Mouse (Mus musculus) ovary, adult 18-20 months (tissue): Measurements from ENCODE around the gene Sgsm2.

Experiments
- DNase-seq: peaks from one replicate; pipeline ENCODE4 v3.0.0; 2022; ENCODE audit warnings: low spot score, mixed read lengths

Sgsm2 gene

GRCm38 (mm10) chr11:74881979-74882378 lies 14.9 kb downstream of the Sgsm2 start:
- DNase-seq: no peak

DNA sequence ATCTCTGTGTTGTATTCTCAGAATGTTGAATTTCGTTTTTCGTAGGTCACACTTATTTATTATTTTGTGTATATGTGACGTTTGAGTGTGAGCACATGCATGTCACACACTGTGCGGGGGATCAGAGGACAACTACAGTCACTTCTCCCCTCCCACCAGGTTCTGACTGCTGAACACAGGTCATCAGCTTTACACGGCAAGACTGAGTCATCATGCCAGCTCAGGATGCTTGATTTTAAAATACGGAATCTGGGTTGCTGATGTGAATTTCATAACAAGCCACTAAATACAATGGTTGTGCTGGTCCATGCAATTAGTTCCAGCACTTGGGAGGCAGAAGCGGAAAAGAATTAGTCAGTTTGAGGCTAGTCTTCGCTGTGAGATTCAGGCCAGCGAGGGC lies 15.9 kb downstream of the Sgsm2 start:
- DNase-seq: no peak

DNA sequence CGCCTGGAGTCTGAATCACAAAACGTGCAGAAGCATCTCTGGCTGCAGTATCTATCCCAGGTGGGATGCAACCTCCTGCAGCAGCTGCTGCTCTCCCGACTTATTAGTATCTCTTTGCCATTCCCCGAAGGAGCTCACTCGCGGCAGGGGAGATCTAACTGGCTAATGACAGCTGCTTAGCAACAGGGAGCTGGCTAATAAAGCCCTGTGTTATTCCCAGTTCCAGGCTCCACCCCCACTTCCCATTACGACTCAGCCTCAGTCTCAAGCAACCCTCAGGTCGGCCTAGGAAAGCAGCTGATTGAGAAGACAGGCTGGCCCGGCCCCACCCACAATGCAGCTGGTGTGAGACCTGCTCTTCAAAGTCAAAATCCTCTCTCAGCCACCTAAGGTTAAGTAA lies 20.1 kb downstream of the Sgsm2 start:
- DNase-seq: no peak

DNA sequence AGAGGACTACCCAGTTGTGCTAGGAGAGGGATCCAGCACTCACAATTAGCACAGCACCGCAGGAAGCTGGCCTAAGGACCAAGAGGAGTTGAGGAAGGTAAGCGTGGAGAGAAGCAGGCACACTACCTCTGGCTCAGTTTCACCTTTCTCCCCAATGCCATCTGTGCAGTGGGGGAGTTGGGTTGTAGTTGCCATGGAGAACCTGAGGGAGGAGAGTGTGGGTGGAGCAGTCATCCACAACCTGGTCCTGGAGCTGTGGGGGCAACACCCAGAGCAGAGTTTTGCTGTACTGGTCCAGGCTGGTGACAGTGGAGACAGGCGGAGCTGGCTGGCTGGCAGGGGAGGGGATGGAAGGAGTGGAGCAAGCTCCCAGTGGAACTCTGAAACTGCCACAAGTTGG lies 22.2 kb downstream of the Sgsm2 start:
- DNase-seq: no peak

DNA sequence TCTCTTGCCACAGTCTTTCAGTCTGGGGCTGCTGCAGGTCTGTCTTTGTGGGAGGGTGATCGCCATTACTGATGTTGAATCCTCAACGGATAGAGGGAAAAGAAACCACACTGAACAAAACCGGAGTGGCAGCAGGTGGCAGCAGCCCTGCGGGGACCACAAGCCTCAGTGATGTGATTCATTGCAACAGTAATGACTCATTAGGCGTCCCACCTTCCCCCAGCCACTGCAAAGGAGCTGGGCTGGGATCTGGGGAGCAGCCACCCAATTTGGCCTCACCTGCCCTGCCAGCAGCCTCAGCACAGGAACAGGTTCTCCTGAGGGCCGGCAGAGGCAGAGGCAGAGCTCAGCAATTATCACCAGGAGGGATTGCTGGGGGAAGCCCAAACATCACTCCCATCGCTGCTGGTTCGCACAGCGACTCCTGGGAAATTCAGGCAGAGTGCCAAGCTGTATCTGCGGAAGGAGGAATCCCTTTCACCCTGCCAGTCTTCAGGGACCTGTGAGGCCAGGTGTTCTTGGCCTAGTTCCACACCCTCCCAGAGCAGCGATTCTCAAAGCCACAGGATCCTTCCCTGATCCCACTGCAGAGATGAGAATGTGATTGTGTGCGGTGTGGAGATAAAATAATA lies 25.8 kb downstream of the Sgsm2 start:
- DNase-seq: no peak

- no peak for DNase-seq
Measured at GRCm38 (mm10) chr11:74870544-74870943, 26.3 kb downstream of the Sgsm2 start.

DNA sequence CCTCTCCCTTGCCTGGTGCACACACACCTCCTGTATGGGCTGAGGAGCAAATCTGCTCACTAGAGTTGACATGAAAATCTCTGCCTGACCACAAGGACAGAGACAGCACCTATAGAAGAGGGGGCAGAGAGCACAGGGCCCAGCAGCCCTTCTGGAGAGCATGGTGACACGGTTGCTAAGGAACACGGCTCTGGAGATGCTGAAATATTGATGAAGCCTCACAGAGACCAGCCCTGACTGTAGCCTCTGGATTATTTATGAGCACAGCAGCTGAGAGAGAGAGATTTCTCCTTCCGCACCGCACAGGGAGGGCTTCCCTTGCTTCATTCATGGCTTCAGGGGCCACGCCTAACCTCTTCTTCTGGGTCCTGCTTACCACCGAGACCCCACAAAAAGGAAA lies 27.3 kb downstream of the Sgsm2 start:
- no peak for DNase-seq

DNA sequence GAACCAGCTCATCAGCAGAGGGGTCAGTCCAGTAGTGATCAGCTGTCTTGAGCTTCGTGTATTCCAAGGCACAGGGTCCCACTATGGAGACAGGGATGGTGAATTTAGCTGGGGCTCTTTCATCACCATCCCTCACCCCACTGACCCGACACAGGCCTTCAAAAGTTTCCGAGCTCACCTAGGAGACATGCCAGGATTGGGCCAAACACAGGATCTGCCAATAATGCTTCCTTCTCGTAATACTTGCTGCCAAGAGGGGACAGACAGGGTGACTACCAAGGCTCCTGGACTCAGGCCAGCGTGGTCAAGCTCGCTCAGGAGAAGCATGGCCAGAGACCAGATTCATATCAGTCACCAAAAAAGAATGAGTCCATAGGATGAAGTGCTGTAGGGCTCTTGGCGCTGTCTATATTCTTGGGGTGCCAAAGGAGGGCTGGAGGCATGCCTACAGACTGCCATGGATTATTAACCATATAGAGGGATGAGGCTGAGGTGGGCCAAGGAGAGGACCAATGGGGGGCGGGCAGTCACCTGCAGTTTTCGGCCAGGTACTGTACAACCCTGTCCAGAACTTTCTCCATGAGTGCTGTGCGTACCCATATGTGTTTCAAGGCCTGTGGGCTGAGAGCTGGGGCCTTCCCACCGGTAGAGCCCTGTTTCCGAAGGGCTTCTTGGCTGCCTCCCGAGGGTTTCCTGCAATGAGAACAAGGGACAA lies 28.7 kb downstream of the Sgsm2 start:
- DNase-seq: no peak

- DNase-seq: peak; percentile 36
Measured at GRCm38 (mm10) chr11:74867181-74867580, 29.7 kb downstream of the Sgsm2 start.

DNA sequence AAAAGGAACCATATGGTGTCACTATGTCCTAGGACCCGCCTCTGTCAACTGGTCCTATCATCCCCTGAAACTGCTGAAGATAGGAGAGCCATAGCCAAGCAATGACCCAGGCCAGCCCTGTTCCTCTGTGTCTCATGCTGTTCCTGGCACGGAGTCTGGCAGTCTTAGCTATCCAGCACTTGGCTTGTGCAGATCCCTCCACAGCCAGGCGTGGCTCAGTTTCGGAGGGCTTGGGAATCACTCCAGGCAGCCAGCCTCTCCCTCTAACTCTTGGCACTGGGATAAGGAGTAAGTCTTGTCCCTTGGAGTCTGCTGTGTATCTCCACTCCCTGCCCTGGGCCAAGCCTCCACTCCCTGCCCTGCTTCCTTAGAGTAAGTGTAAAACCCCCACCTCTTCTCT lies 30.2 kb downstream of the Sgsm2 start:
- DNase-seq: peak; percentile 64

DNA sequence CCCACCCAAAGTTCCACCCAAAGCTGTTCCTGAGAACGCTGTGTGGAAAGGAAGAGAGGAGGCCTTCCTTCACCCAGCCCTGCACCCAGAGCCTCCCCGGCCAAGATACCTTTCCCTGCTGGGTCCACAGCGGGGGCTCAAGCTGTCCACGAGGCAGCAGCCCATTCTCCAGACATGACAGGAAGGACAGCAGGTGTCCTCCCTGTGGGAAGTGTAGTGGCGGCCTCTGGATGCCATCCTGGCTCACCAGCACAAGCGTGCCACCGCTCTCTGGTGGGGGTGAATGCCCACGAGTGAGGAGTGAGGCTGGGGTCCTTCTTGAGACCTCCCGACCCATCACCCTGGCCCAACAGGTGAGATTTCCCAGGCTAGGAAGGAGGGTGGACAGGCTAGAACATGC lies 31.6 kb downstream of the Sgsm2 start:
- no peak for DNase-seq

DNA sequence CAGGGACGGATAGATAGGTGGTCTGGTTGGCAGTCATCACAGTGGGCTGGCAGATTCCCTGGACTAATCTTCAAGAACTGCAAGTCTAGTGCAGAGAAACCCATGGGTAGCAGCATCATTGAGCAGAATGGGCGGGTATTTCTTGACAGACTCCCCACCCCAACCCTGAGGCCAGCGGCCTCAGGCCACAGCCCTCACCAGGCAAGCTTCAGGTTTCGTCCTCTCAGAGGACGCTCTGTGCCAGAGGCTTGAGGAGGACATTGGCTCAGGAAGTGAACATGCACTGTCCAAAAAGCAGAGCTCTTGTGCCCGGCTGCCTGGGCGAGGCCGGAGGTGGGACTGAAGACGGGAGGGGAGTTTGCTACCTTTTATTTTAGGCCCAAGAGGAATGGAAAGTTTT lies 32.4 kb downstream of the Sgsm2 start:
- DNase-seq: no peak

- no peak for DNase-seq
Measured at GRCm38 (mm10) chr11:74863471-74863870, 33.4 kb downstream of the Sgsm2 start.

DNA sequence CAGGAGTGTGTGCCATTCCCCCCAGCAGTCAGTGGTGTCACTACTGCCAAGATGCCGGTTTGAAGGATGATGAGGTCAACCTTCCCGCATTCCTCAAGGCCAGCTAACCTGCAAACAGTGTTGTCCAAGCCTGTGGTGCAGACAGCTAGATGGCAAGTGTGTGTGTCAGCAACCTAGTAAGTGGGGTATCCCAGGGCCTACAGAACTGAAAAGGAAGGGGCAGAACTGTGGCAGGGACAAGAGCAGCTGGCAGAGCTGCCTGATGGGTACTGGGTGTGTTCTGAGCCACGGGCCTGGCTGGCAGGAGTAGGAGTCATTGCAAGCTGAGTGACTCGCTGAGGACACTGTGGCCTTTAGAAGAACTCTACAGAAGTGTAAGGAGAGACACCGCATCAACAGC lies 34.7 kb downstream of the Sgsm2 start:
- no peak for DNase-seq

DNA sequence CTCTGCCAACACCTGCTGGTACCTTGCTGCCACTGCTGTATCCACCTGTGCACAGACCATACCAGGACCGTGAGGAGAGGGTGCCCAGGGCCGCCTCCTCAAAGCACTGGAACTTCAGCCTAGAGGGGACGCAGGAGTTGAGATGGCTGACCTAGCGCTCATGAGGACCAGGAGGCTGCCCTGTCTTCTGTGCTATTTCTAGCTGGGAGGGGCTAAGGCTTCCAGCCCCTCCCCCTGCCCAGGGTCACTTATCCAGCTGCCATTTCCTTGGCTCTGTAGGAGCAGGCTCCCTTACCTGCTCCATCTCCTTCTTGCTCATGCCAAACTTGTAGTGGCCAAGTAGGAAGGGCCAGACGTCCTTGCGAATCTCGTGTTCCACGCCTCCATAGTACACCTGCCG lies 39.1 kb downstream of the Sgsm2 start:
- no peak for DNase-seq

DNA sequence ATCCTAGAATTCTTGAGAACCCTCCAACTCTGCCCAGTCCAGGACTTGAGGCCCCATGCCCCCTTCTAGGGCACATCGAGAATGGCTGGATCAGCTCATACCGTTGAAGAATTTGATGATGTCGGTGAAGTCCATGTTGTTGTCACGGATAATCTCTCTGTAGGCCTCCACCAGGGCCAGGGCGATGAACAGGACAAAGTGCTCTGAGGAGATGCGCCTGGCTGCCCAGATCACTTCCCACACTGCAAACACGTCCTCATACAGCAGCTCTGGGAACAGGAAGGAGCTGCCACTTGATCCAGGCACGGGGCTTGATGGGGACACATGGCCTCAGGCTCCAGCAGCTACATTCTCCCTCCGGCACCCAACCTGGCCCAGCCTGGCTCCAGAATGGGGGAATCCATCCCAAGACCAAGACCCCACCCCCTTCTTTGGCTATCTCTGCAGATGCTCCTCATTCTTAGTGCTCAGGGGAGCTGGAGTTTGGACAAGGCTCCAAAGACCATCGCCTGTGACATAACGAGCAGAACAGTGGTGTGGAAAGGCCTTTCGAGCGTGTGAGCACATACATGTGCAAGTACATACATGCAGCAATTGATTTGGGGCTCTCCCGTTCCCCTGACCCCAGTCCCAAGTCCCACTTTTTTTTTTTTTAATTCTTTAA lies 45.7 kb downstream of the Sgsm2 start:
- DNase-seq: no peak

GRCm38 (mm10) chr11:74847919-74848521 lies 48.8 kb downstream of the Sgsm2 start:
- no peak for DNase-seq

GRCm38 (mm10) chr11:74845784-74846183 lies 51.1 kb downstream of the Sgsm2 start:
- no peak for DNase-seq

- DNase-seq: no peak
Measured at GRCm38 (mm10) chr11:74843761-74844160, 53.1 kb downstream of the Sgsm2 start.

DNA sequence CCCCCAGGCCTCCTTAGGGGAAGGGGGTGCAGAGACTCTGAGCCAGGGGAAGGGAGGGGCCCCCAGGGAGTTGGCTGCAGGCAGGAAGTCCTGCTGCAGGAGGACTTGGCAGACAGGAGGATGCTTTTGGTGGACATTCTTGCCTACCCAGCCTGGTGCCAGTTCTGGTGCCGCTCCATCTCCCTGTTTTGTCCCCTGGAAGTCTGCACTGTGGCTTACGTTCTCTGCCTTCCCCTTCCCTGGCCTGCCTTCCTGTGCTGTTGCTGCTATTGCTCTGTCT lies 53.5 kb downstream of the Sgsm2 start:
- DNase-seq: no peak

- no peak for DNase-seq
Measured at GRCm38 (mm10) chr11:74842656-74843434, 54.0 kb downstream of the Sgsm2 start.

GRCm38 (mm10) chr11:74842045-74842444 lies 54.8 kb downstream of the Sgsm2 start:
- no peak for DNase-seq

DNA sequence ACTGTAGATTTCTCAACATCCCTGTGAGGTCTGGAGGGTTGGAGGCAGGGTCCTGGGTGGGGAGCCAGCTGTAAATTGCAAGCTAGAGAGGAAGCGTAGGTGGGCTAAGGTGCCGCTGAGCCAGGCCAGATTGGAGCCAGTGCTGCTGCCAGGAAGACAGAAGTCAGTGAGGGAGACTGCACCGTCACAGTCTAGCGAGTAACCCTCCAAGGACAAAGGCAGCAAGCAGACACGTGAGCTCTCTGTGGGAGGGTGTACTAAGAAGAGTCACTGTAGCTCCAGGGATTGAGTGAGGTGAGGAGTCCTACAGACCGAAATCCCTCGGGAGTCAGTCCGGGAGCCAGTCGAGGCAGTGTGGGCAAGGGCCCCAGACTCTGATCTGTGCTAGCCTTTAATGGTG lies 55.5 kb downstream of the Sgsm2 start:
- no peak for DNase-seq
